Mouse (Mus musculus) testis, adult 2 months (tissue): ENCODE measurements around the gene Tmem135. TPM values are rescaled to one million over a fixed set of nuclear protein-coding genes. Genes with fewer than 3 reads are reported as not detected.

Experiments used
- H3K27ac ChIP-seq: fragments of 200-500 bp; 2 replicates; pipeline ENCODE4 v1.5.1; 2012; ENCODE audit warnings: low read depth, low read length; ENCODE audit not compliant: control insufficient read depth, insufficient read depth
- H3K27me3 ChIP-seq: fragments of 200-500 bp; 2 replicates; pipeline ENCODE4 v1.6.1; 2012; ENCODE audit warnings: mild to moderate bottlenecking, low read length, moderate library complexity; ENCODE audit not compliant: control insufficient read depth, insufficient read depth
- H3K36me3 ChIP-seq: fragments of 200-500 bp; 2 replicates; pipeline ENCODE4 v1.6.1; 2012; ENCODE audit warnings: mild to moderate bottlenecking, low read length; ENCODE audit not compliant: control insufficient read depth, insufficient read depth
- H3K4me1 ChIP-seq: fragments of 200-500 bp; 2 replicates; pipeline ENCODE4 v1.6.1; 2012; ENCODE audit warnings: low read length; ENCODE audit not compliant: control insufficient read depth, insufficient read depth
- H3K4me3 ChIP-seq: fragments of 200-500 bp; 2 replicates; pipeline ENCODE4 v1.5.1; 2012; ENCODE audit warnings: low read depth, mild to moderate bottlenecking, low read length, moderate library complexity, mixed read lengths; ENCODE audit not compliant: control insufficient read depth
- CTCF ChIP-seq: fragments of 200-500 bp; IDR thresholded peaks from 2 replicates; pipeline ENCODE4 v1.5.1; 2012; ENCODE audit warnings: low read depth, mild to moderate bottlenecking, inconsistent platforms, low read length, moderate library complexity; ENCODE audit not compliant: control insufficient read depth, insufficient read depth, insufficient replicate concordance
- POLR2A ChIP-seq: fragments of 200-500 bp; IDR thresholded peaks from 2 replicates; pipeline ENCODE4 v1.6.1; 2012; ENCODE audit warnings: low read depth, mild to moderate bottlenecking, inconsistent platforms, low read length, moderate library complexity; ENCODE audit not compliant: control insufficient read depth
- polyA plus RNA-seq: library from polyadenylated mRNA; depleted of rRNA; stranded (reverse); fragments of >200 nt; gene quantifications from 2 replicates; pipeline ENCODE4 v1.2.3, GENCODE M21; 2012

Gene Tmem135
- polyA plus RNA-seq, 1 experiment: 4.6 TPM

DNA sequence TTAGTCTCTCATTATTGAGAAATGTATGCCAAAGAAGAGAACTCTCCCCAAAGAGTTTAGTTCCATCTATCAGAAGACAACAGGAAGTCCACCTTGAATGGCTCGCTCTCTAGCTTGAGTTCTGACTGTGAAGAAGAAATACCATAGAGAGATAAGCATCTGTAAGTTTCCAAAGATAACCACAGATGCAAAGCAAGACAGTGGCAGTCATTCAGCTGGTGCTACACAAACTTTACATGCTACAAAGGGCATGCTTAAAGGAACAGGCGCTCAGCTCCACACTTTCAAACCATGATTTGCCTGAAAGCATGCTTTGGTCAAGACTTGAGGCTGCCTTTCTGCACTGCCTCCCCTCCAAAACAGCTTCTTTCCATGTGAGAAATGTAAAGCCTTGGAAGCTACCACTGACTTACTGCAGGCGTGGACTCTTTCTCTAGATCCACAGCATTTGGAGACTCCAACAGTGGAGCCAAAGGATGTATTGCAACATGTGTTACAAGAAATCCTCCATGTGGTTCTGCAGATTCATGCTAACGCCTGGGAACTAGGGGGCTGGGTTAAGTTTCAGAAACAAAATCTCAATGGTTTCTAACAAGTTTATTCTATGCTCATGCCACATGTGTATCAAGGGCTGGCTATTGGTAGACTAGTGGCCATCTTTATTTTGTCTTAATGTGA lies 232.1 kb downstream of the Tmem135 start:
- TF ChIP-seq CTCF: no peak
- no peak for TF ChIP-seq POLR2A
- H3K36me3 ChIP-seq: no peaks in the 10 kb centered on the region
- H3K4me1 ChIP-seq: no peaks in the 10 kb centered on the region
- H3K27ac ChIP-seq: no peak overlapping the region
- H3K27me3 ChIP-seq: no peaks in the 10 kb centered on the region
- H3K4me3 ChIP-seq: no peak overlapping the region

DNA sequence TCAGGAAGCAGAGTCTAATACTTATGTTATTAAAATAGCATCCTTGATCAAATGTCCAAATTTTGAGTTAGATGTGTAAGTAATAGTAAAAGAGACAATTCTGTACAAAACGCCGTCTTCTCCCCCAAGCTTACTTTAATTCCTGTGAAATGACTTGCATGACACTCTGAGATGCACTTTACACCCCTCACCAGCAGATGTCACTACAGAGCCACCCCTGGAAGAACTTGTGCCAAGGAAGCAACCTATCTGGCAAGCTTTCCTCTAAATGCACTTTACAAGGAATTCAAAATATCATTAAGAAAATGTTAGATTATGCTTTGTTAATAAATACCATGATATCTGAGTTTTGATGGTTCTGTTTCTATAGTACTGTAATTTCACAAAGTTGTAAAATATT lies 235.4 kb downstream of the Tmem135 start:
- no peaks in the 10 kb centered on the region for H3K36me3 ChIP-seq
- H3K27ac ChIP-seq: no peak overlapping the region
- H3K4me3 ChIP-seq: no peak overlapping the region
- no peaks in the 10 kb centered on the region for H3K4me1 ChIP-seq
- TF ChIP-seq POLR2A (no peak), CTCF (no peak)
- no peaks in the 10 kb centered on the region for H3K27me3 ChIP-seq

DNA sequence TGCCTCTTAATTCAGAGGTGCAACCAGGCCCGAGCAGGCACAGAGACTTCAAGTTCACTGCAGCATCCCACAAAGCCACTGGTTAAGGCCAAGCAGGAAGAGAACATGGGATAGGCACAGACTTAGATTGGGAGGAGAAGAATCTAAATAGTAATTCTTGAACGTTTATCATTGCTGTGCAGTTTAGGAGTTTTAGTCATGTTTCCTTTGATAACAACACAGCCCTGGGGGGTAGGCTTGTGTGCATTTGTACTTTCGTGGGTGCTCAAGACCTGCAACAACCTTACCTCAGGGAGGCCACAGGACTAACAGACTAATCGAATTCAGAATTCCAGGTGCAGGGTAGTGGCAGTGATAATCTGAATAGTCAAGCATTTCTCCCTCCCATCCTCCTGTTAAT lies 238.5 kb downstream of the Tmem135 start:
- no peak overlapping the region for H3K4me3 ChIP-seq
- H3K36me3 ChIP-seq: no peaks in the 10 kb centered on the region

DNA sequence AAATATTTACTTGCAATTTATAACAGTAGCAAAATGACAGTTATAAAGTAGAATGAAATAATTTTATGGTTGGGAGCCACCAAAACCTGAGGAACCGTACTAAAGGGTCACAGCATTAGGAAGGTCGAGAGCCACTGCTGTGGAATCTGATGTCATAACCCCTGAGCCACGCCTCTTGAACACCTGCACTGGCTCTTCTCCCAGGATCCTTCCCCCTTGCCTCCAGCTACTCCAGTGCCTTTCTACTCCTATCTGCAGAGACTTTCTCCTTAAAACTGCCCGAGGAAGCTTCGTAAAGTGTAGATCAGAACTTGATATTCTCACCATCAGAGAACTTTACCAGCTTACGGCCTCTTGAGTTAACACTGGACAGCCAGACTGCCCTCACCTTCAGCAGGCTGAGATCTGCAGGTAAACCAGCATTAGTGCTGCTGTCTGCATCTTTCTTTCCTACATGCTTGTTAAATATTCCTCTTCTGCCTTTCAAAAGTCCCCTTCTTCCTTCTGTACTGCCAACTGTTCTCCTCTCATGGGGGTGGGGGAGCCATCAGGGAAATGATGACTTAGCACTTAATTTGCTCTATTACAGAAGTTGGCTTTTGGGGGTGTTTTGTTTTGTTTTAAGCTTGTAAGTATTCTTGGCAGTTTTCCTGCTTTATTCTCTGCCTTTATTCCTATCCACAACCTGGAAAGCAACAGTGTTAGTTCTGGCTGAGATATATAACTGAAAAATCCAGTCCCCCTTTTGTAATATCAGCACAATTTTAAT lies 242.2 kb downstream of the Tmem135 start:
- Histone ChIP-seq H3K4me3 (no peak overlapping the region), H3K4me1 (no peaks in the 10 kb centered on the region), H3K27ac (no peak overlapping the region), H3K27me3 (no peaks in the 10 kb centered on the region), H3K36me3 (no peaks in the 10 kb centered on the region)
- TF ChIP-seq POLR2A: no peak
- TF ChIP-seq CTCF: no peak

More for the DNA sequence above, 238.5 kb downstream of the Tmem135 start:
- Histone ChIP-seq H3K27ac (no peak overlapping the region), H3K27me3 (no peaks in the 10 kb centered on the region), H3K4me1 (no peaks in the 10 kb centered on the region)
- TF ChIP-seq CTCF (no peak), POLR2A (no peak)

DNA sequence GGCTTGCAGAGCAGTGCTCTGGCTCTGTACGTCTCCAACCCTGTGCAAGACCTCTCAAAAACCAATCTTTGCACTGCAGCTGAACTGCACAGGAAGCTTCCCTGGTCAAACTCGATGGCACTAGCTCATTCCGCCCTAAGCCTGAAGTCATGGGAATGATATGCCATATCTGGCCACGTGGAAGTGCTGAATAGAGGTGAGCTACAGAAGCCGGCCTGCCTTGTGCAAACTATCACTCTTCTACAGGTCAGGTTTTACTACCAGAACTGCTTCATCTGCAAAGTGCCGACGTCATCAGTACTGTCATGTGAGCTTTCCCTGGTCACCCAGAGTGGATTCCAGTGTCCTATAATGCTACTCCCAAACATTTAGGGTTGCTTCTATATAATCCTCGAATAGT lies 246.7 kb downstream of the Tmem135 start:
- Histone ChIP-seq H3K27ac (no peak overlapping the region), H3K4me3 (no peak overlapping the region), H3K27me3 (no peaks in the 10 kb centered on the region), H3K4me1 (no peaks in the 10 kb centered on the region), H3K36me3 (no peaks in the 10 kb centered on the region)
- TF ChIP-seq CTCF (no peak), POLR2A (no peak)

DNA sequence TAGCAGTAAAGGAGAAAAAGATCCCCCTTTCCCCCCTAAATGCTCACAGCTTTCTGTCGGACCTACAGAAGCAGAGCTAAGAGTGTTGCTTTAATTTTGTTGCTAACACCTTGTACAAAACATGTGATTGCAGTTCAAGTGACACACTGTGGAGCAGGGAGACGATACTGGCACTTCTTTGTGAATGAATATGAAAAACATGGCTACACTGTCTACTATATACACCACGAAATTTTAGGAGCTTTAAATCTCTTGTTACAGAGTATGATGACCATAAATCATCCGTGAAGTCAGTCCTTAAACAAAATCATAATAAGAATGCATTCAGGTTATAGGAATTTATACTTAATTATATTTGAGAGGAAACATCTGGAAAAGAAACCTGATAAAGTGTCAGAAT lies 247.4 kb downstream of the Tmem135 start:
- Histone ChIP-seq H3K36me3 (no peaks in the 10 kb centered on the region), H3K27ac (no peak overlapping the region), H3K27me3 (no peaks in the 10 kb centered on the region), H3K4me1 (no peaks in the 10 kb centered on the region), H3K4me3 (no peak overlapping the region)
- TF ChIP-seq CTCF (no peak), POLR2A (no peak)

DNA sequence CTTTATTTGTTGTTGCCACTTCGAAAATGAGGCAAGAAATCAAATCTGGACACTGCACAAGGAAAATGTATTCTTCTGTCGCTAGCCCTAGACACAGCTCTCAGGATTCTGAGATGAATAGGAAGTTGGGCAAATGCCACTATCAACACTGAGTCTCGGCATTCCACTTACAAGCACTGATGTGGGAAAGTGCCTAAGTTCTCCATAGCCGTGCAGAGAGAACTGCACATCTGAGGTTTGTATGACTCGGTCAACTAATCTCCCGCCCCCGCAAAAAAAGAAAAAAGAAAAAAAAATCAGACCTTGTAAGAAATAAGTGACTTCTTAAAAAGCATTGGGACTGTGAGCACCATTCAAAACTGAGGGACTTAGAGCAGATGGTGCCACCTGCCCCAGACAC lies 248.3 kb downstream of the Tmem135 start:
- Histone ChIP-seq H3K4me1 (no peaks in the 10 kb centered on the region), H3K36me3 (no peaks in the 10 kb centered on the region), H3K27ac (no peak overlapping the region), H3K27me3 (no peaks in the 10 kb centered on the region), H3K4me3 (no peak overlapping the region)
- TF ChIP-seq POLR2A (no peak), CTCF (no peak)
